Mouse (Mus musculus) E14TG2a.4 (cell line): Measurements from ENCODE around the gene Ralgapa2.
"Not testable (repeated sequence)": the region's sequence is repeated elsewhere in the genome, so short reads cannot be mapped to it uniquely, and the experiment has no call there.

Source experiments
- H3K27me3 ChIP-seq: 2 replicates; pipeline ENCODE4 v1.6.1; 2014; ENCODE audit warnings: low read length, control low read depth; ENCODE audit not compliant: insufficient read depth
- H3K36me3 ChIP-seq: 2 replicates; pipeline ENCODE4 v1.6.1; 2014; ENCODE audit warnings: low read length, control low read depth; ENCODE audit not compliant: insufficient read depth
- H3K4me1 ChIP-seq: replicated peaks from 2 replicates; pipeline ENCODE4 v1.6.1; 2014; ENCODE audit warnings: low read depth, low read length, control low read depth
- H3K4me3 ChIP-seq: replicated peaks from 2 replicates; pipeline ENCODE4 v1.5.1; 2014; ENCODE audit warnings: mild to moderate bottlenecking, low read length
- H3K9me3 ChIP-seq: 2 replicates; pipeline ENCODE4 v1.6.1; 2014; ENCODE audit warnings: low read length, control low read depth
- CTCF ChIP-seq: conservative IDR thresholded peaks from 2 replicates; pipeline ENCODE4 v1.5.1; 2014; ENCODE audit warnings: low read length
- NANOG ChIP-seq: IDR thresholded peaks from 2 replicates; pipeline ENCODE4 v1.6.1; 2014; ENCODE audit warnings: borderline replicate concordance, low read length, mixed read lengths
- POU5F1 ChIP-seq: IDR thresholded peaks from 2 replicates; pipeline ENCODE4 v1.6.1; 2014; ENCODE audit warnings: low read length, borderline replicate concordance

The Ralgapa2 gene

GRCm38 (mm10) chr2:146469707-146470420, 42.3 kb downstream of the Ralgapa2 start:
- Histone ChIP-seq H3K27me3 (no peaks in the 10 kb centered on the region), H3K9me3 (no peaks in the 10 kb centered on the region), H3K36me3 (no peaks in the 10 kb centered on the region), H3K4me1 (peaks cover 63% of the 10 kb centered on the region), H3K4me3 (no peak overlapping the region)
- TF ChIP-seq POU5F1 (no peak), CTCF (peak; percentile 43)

DNA sequence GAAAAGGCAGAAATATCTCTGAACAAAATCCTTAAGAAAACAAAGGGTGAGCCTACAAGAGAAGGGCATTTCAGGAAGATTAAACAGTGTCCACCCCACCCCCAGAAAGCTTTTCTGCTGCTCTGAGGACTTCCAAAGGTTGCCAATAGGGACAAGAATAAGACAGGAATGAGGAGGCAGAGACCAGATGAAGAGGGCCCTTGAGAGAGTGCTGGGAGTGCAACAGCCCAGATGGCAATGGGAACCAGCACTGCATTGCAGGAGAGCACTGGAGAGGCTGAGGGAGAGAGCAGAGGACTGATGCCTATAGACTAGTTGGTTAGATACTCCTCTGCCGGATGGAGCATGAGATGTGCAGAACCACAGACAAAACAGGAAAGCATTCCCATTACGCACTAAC, 43.2 kb downstream of the Ralgapa2 start:
- peaks cover under 1% of the 10 kb centered on the region; the same call in 1 of the 2 replicates for H3K36me3 ChIP-seq
- H3K4me1 ChIP-seq, result peaks cover 63% of the 10 kb centered on the region
- no peak overlapping the region for H3K4me3 ChIP-seq
- TF ChIP-seq CTCF (no peak), POU5F1 (no peak), NANOG (no peak)
- H3K27me3 ChIP-seq, result no peaks in the 10 kb centered on the region
- no peaks in the 10 kb centered on the region for H3K9me3 ChIP-seq

GRCm38 (mm10) chr2:146468016-146468415, 44.1 kb downstream of the Ralgapa2 start:
- Histone ChIP-seq H3K36me3 (peaks cover 6% of the 10 kb centered on the region; the same call in 1 of the 2 replicates), H3K27me3 (no peaks in the 10 kb centered on the region), H3K4me1 (peaks cover 68% of the 10 kb centered on the region), H3K9me3 (no peaks in the 10 kb centered on the region), H3K4me3 (no peak overlapping the region)
- TF ChIP-seq POU5F1, result no peak
- TF ChIP-seq NANOG, result no peak
- no peak for TF ChIP-seq CTCF

- not testable (repeated sequence) for H3K4me3 ChIP-seq, H3K27me3 ChIP-seq, H3K9me3 ChIP-seq, H3K36me3 ChIP-seq
- peaks cover 68% of the 10 kb centered on the region for H3K4me1 ChIP-seq
These were observed 45.3 kb downstream of the Ralgapa2 start for GRCm38 (mm10) chr2:146466811-146467210.

- Histone ChIP-seq H3K36me3 (no peaks in the 10 kb centered on the region), H3K4me1 (peaks cover 23% of the 10 kb centered on the region), H3K27me3 (no peaks in the 10 kb centered on the region), H3K4me3 (no peak overlapping the region), H3K9me3 (no peaks in the 10 kb centered on the region)
- TF ChIP-seq POU5F1 (no peak), CTCF (no peak), NANOG (no peak)
These were observed 54.6 kb downstream of the Ralgapa2 start for GRCm38 (mm10) chr2:146457494-146457893.

GRCm38 (mm10) chr2:146456612-146457011, 55.5 kb downstream of the Ralgapa2 start:
- TF ChIP-seq CTCF (no peak), NANOG (no peak), POU5F1 (no peak)
- peaks cover 16% of the 10 kb centered on the region for H3K4me1 ChIP-seq
- no peaks in the 10 kb centered on the region for H3K9me3 ChIP-seq
- no peaks in the 10 kb centered on the region for H3K36me3 ChIP-seq
- H3K27me3 ChIP-seq, result no peaks in the 10 kb centered on the region
- H3K4me3 ChIP-seq, result no peak overlapping the region

- 0 out of 2 replicates have a peak, but pooled peaks cover 4% of the 10 kb centered on the region for H3K36me3 ChIP-seq
- no peak for TF ChIP-seq CTCF
- no peak for TF ChIP-seq NANOG
- no peak for TF ChIP-seq POU5F1
- H3K9me3 ChIP-seq, result no peaks in the 10 kb centered on the region
- H3K27me3 ChIP-seq, result no peaks in the 10 kb centered on the region
- H3K4me1 ChIP-seq, result peaks cover 13% of the 10 kb centered on the region
- H3K4me3 ChIP-seq, result no peak overlapping the region
These were observed 56.1 kb downstream of the Ralgapa2 start for GRCm38 (mm10) chr2:146456062-146456461.

DNA sequence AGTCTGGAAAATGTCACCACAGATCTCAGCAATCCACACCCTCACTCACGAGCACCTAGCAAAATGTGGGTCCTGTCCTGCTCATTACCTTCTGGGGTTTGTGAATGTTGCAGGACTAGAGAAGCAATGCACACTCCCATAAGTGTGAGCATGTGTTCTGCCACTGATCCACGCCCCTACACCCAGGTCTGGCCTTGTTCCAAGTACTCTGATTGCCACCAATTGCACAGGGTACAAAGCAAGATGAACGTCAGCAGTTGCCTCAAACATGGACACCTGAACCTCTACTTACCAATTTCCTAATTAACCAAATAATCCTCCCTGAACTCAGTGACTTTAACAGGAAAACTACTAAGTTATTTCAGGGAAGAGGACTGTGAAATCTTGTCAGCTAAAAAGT, 68.1 kb downstream of the Ralgapa2 start:
- H3K4me1 ChIP-seq, result no peaks in the 10 kb centered on the region
- no peaks in the 10 kb centered on the region for H3K27me3 ChIP-seq
- no peaks in the 10 kb centered on the region for H3K9me3 ChIP-seq
- peaks cover 23% of the 10 kb centered on the region for H3K36me3 ChIP-seq
- H3K4me3 ChIP-seq, result no peak overlapping the region
- TF ChIP-seq NANOG (no peak), CTCF (no peak), POU5F1 (no peak)

DNA sequence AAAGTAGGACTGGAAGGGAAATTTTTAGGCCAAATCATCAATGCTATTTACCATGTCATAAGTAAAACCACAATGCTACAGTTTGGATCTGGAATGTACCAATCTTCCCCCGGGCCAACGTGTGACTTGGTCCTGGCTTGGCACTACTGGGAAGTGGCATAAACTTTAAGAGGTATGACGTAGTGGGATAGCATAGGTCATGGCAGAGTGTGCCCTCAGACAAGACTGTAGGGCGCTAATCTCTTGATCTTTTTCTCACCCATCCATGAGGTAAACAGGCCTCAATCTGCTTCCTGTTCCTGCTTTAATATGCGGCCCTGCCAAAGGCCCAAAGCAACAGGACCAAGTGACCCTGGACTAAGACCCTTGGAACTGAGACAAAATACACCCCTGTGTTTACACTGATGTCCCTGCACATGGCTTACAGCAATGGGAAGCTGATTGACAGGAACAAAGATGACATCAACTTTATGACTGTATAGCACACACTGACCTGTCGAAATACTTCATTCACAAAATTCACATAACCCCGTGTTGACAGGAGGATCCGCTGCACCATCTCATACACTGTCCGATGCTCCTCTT, 68.8 kb downstream of the Ralgapa2 start:
- Histone ChIP-seq H3K27me3 (no peaks in the 10 kb centered on the region), H3K4me1 (no peaks in the 10 kb centered on the region), H3K9me3 (no peaks in the 10 kb centered on the region), H3K36me3 (peaks cover 19% of the 10 kb centered on the region), H3K4me3 (no peak overlapping the region)
- TF ChIP-seq NANOG, result no peak
- no peak for TF ChIP-seq CTCF
- no peak for TF ChIP-seq POU5F1
